Mouse (Mus musculus): ENCODE data around the gene E130114P18Rik. TPM values are rescaled to one million over a fixed set of nuclear protein-coding genes. Genes with fewer than 3 reads are reported as not detected.

Gene E130114P18Rik
- polyA plus RNA-seq, 1 experiment from 2014 or later: 11.6 TPM

DNA sequence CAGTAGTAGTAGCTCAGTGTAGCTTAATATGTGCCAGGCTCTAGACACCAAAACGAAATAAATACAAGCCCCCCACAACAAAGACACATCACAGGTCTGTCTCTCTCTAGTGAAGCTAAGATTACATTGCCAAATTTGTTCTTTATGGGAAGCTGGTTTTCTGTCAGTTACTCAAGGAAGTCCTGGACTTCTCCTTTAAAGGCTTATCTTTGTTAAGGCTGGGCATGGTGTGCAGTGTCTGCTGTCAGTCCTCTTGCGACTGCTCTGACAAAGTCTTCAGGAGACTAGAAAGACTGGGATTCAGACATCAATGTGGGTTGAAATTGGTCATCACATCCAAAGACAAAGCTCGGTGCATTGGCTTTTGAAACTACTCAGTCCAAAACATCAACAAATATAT lies 31.0 kb upstream of the E130114P18Rik start:
- Histone ChIP-seq H3K4me3 (ENCODE audit: low read depth, low read length) (no peak overlapping the region), H3K36me3 (ENCODE audit: control insufficient read depth, insufficient read depth, low read length) (no peaks in the 10 kb centered on the region), H3K9ac (ENCODE audit: low read depth, low read length) (no peak overlapping the region), H3K4me1 (ENCODE audit: control insufficient read depth, insufficient read depth, low read length) (no peaks in the 10 kb centered on the region), H3K27ac (ENCODE audit: low read length) (no peak overlapping the region), H3K27me3 (ENCODE audit: control insufficient read depth, insufficient read depth, low read depth, low read length) (no peaks in the 10 kb centered on the region), H3K4me2 (ENCODE audit: low read length) (no peak overlapping the region), H3K9me3 (replicated peaks; ENCODE audit: control insufficient read depth, low read length, poor library complexity, severe bottlenecking) (no peaks in the 10 kb centered on the region)
- 94% methylated on average over 3 of the region's 3 CpGs for WGBS
- no peak for ATAC-seq

GRCm38 (mm10) chr4:97806924-97807323 lies 29.0 kb upstream of the E130114P18Rik start:
- Histone ChIP-seq H3K4me1 (ENCODE audit: control insufficient read depth, insufficient read depth, low read length) (no peaks in the 10 kb centered on the region), H3K27ac (ENCODE audit: low read length) (no peak overlapping the region), H3K36me3 (ENCODE audit: control insufficient read depth, insufficient read depth, low read length) (no peaks in the 10 kb centered on the region), H3K27me3 (ENCODE audit: control insufficient read depth, insufficient read depth, low read depth, low read length) (no peaks in the 10 kb centered on the region), H3K9ac (ENCODE audit: low read depth, low read length) (no peak overlapping the region), H3K4me2 (ENCODE audit: low read length) (no peak overlapping the region), H3K4me3 (ENCODE audit: low read depth, low read length) (no peak overlapping the region), H3K9me3 (replicated peaks; ENCODE audit: control insufficient read depth, low read length, poor library complexity, severe bottlenecking) (no peaks in the 10 kb centered on the region)
- ATAC-seq: no peak
- WGBS: 88% methylated on average over 2 of the region's 2 CpGs

- Histone ChIP-seq H3K4me2 (ENCODE audit: low read length) (no peak overlapping the region), H3K9ac (ENCODE audit: low read depth, low read length) (no peak overlapping the region), H3K4me1 (ENCODE audit: control insufficient read depth, insufficient read depth, low read length) (no peaks in the 10 kb centered on the region), H3K27me3 (ENCODE audit: control insufficient read depth, insufficient read depth, low read depth, low read length) (no peaks in the 10 kb centered on the region), H3K4me3 (ENCODE audit: low read depth, low read length) (no peak overlapping the region), H3K27ac (ENCODE audit: low read length) (no peak overlapping the region), H3K9me3 (replicated peaks; ENCODE audit: control insufficient read depth, low read length, poor library complexity, severe bottlenecking) (no peaks in the 10 kb centered on the region), H3K36me3 (ENCODE audit: control insufficient read depth, insufficient read depth, low read length) (no peaks in the 10 kb centered on the region)
- no peak for ATAC-seq
- WGBS: 30% methylated on average over 7 of the region's 7 CpGs
Observed at GRCm38 (mm10) chr4:97805896-97806808, 28.3 kb upstream of the E130114P18Rik start.

GRCm38 (mm10) chr4:97805255-97805654 lies 27.4 kb upstream of the E130114P18Rik start:
- Histone ChIP-seq H3K9ac (ENCODE audit: low read depth, low read length) (no peak overlapping the region), H3K27ac (ENCODE audit: low read length) (0 out of 2 replicates have a peak overlapping the region, but pooled peaks have one; percentile 7), H3K36me3 (ENCODE audit: control insufficient read depth, insufficient read depth, low read length) (no peaks in the 10 kb centered on the region), H3K4me2 (ENCODE audit: low read length) (no peak overlapping the region), H3K9me3 (replicated peaks; ENCODE audit: control insufficient read depth, low read length, poor library complexity, severe bottlenecking) (no peaks in the 10 kb centered on the region), H3K27me3 (ENCODE audit: control insufficient read depth, insufficient read depth, low read depth, low read length) (no peaks in the 10 kb centered on the region), H3K4me1 (ENCODE audit: control insufficient read depth, insufficient read depth, low read length) (no peaks in the 10 kb centered on the region), H3K4me3 (ENCODE audit: low read depth, low read length) (no peak overlapping the region)
- ATAC-seq: no peak
- 54% methylated on average over 2 of the region's 2 CpGs for WGBS

DNA sequence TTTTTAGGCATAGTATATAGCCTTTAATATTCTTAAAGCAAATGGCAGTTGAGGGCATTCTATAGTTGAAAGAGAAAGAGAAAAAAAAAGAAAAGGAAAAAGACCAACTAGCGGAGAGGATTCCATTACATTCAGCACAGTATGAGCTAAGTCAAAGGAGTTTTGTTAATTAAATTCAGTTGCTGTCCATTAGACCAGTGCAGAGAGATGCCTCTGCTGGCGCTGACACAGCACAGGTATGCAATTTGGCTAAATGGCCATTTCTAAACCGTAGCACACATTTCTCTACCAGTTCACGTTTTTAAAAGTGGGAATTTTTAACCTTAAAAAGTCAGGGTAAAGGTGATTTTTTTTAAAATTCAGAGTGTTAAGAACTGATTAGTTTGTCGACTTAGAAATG lies 26.8 kb upstream of the E130114P18Rik start:
- Histone ChIP-seq H3K4me2 (ENCODE audit: low read length) (no peak overlapping the region), H3K27ac (ENCODE audit: low read length) (no peak overlapping the region), H3K4me3 (ENCODE audit: low read depth, low read length) (no peak overlapping the region), H3K9me3 (replicated peaks; ENCODE audit: control insufficient read depth, low read length, poor library complexity, severe bottlenecking) (no peaks in the 10 kb centered on the region), H3K4me1 (ENCODE audit: control insufficient read depth, insufficient read depth, low read length) (no peaks in the 10 kb centered on the region), H3K27me3 (ENCODE audit: control insufficient read depth, insufficient read depth, low read depth, low read length) (no peaks in the 10 kb centered on the region), H3K36me3 (ENCODE audit: control insufficient read depth, insufficient read depth, low read length) (no peaks in the 10 kb centered on the region), H3K9ac (ENCODE audit: low read depth, low read length) (no peak overlapping the region)
- 69% methylated on average over 5 of the region's 5 CpGs for WGBS
- no peak for ATAC-seq

- Histone ChIP-seq H3K4me1 (ENCODE audit: control insufficient read depth, insufficient read depth, low read length) (no peaks in the 10 kb centered on the region), H3K4me2 (ENCODE audit: low read length) (no peak overlapping the region), H3K36me3 (ENCODE audit: control insufficient read depth, insufficient read depth, low read length) (no peaks in the 10 kb centered on the region), H3K9me3 (replicated peaks; ENCODE audit: control insufficient read depth, low read length, poor library complexity, severe bottlenecking) (no peaks in the 10 kb centered on the region), H3K9ac (ENCODE audit: low read depth, low read length) (no peak overlapping the region), H3K27ac (ENCODE audit: low read length) (no peak overlapping the region), H3K4me3 (ENCODE audit: low read depth, low read length) (no peak overlapping the region), H3K27me3 (ENCODE audit: control insufficient read depth, insufficient read depth, low read depth, low read length) (no peaks in the 10 kb centered on the region)
- 56% methylated on average over 3 of the region's 3 CpGs for WGBS
- no peak for ATAC-seq
Observed at GRCm38 (mm10) chr4:97803791-97804190, 25.9 kb upstream of the E130114P18Rik start.

GRCm38 (mm10) chr4:97796505-97796904 lies 18.6 kb upstream of the E130114P18Rik start:
- H3K4me2 ChIP-seq (ENCODE audit: low read length): no peak overlapping the region
- H3K9me3 ChIP-seq (replicated peaks; ENCODE audit: control insufficient read depth, low read length, poor library complexity, severe bottlenecking): no peaks in the 10 kb centered on the region
- H3K9ac ChIP-seq (ENCODE audit: low read depth, low read length): no peak overlapping the region
- no peak overlapping the region for H3K4me3 ChIP-seq (ENCODE audit: low read depth, low read length)
- no peak overlapping the region for H3K27ac ChIP-seq (ENCODE audit: low read length)
- no peaks in the 10 kb centered on the region for H3K36me3 ChIP-seq (ENCODE audit: control insufficient read depth, insufficient read depth, low read length)
- ATAC-seq: no peak
- H3K27me3 ChIP-seq (ENCODE audit: control insufficient read depth, insufficient read depth, low read depth, low read length): no peaks in the 10 kb centered on the region
- no peaks in the 10 kb centered on the region for H3K4me1 ChIP-seq (ENCODE audit: control insufficient read depth, insufficient read depth, low read length)
- 77% methylated on average over 10 of the region's 10 CpGs for WGBS

GRCm38 (mm10) chr4:97795957-97796356 lies 18.1 kb upstream of the E130114P18Rik start:
- ATAC-seq: no peak
- H3K4me3 ChIP-seq (ENCODE audit: low read depth, low read length): no peak overlapping the region
- no peak overlapping the region for H3K4me2 ChIP-seq (ENCODE audit: low read length)
- H3K36me3 ChIP-seq (ENCODE audit: control insufficient read depth, insufficient read depth, low read length): no peaks in the 10 kb centered on the region
- no peak overlapping the region for H3K27ac ChIP-seq (ENCODE audit: low read length)
- H3K9ac ChIP-seq (ENCODE audit: low read depth, low read length): no peak overlapping the region
- H3K27me3 ChIP-seq (ENCODE audit: control insufficient read depth, insufficient read depth, low read depth, low read length): no peaks in the 10 kb centered on the region
- no peaks in the 10 kb centered on the region for H3K4me1 ChIP-seq (ENCODE audit: control insufficient read depth, insufficient read depth, low read length)
- whole genome bisulfite sequencing: 62% methylated on average over 5 of the region's 5 CpGs
- H3K9me3 ChIP-seq (replicated peaks; ENCODE audit: control insufficient read depth, low read length, poor library complexity, severe bottlenecking): no peaks in the 10 kb centered on the region

DNA sequence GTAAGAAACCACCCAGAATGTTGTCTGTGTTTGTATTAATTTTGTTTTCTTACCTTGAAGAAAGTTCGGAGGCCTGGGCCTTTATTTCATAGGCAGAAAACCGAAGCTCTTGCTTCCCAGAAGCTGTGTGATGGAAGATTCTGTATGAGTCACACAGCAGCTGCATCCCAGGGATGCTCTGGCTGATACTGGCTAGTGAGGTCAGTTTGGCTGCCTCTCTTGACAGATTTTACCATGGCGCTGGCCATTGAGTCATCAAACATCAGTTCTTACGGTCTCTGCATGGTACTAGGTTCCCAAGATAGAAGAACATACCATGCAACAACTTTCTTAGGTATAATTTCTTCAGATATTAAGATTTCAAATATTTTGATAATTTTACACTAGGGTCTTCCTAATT lies 17.0 kb upstream of the E130114P18Rik start:
- H3K4me1 ChIP-seq (ENCODE audit: control insufficient read depth, insufficient read depth, low read length): no peaks in the 10 kb centered on the region
- no peaks in the 10 kb centered on the region for H3K36me3 ChIP-seq (ENCODE audit: control insufficient read depth, insufficient read depth, low read length)
- H3K27ac ChIP-seq (ENCODE audit: low read length): no peak overlapping the region
- ATAC-seq: no peak
- H3K4me3 ChIP-seq (ENCODE audit: low read depth, low read length): no peak overlapping the region
- H3K9me3 ChIP-seq (replicated peaks; ENCODE audit: control insufficient read depth, low read length, poor library complexity, severe bottlenecking): no peaks in the 10 kb centered on the region
- H3K27me3 ChIP-seq (ENCODE audit: control insufficient read depth, insufficient read depth, low read depth, low read length): no peaks in the 10 kb centered on the region
- H3K4me2 ChIP-seq (ENCODE audit: low read length): no peak overlapping the region
- H3K9ac ChIP-seq (ENCODE audit: low read depth, low read length): no peak overlapping the region
- 85% methylated on average over 4 of the region's 4 CpGs for WGBS

Measured in midbrain, embryonic 16.5 days (tissue).